Mouse (Mus musculus): ENCODE data around the gene Bcs1l.

Bcs1l gene

GRCm38 (mm10) chr1:74587773-74588445, at the start of gene Bcs1l, which contains the start of gene Zfp142:
Bcs1l (plus strand) TSS chr1:74588289.
Zfp142 (minus strand) TSS chr1:74588246.
- DNase-seq (ENCODE audit: low spot score in 2 of 2) = peak; percentile 85 to 97

GRCm38 (mm10) chr1:74538650-74539049, 49.4 kb upstream of the Bcs1l start:
- no peak for DNase-seq (ENCODE audit: low spot score in 2 of 2)

GRCm38 (mm10) chr1:74542451-74542961, 45.6 kb upstream of the Bcs1l start, which contains the start of gene Plcd4:
Plcd4 (plus strand) TSS chr1:74542888.
- DNase-seq (ENCODE audit: low spot score in 2 of 2) = no peak

GRCm38 (mm10) chr1:74544184-74544583, 43.9 kb upstream of the Bcs1l start, which contains the start of gene Usp37:
Usp37 (minus strand) TSS chr1:74544284.
- no peak for DNase-seq (ENCODE audit: low spot score in 2 of 2)

- no peak for DNase-seq (ENCODE audit: low spot score in 2 of 2)
Observed at GRCm38 (mm10) chr1:74559061-74559460, 29.0 kb upstream of the Bcs1l start.

- no peak for DNase-seq (ENCODE audit: low spot score in 2 of 2)
Observed at GRCm38 (mm10) chr1:74565834-74566233, 22.3 kb upstream of the Bcs1l start.

- no peak for DNase-seq (ENCODE audit: low spot score in 2 of 2)
Observed at GRCm38 (mm10) chr1:74569739-74570719, 18.1 kb upstream of the Bcs1l start.

GRCm38 (mm10) chr1:74582621-74583020, 5.5 kb upstream of the Bcs1l start:
- DNase-seq (ENCODE audit: low spot score in 2 of 2) = no peak

- DNase-seq (ENCODE audit: low spot score in 2 of 2) = no peak
Observed at GRCm38 (mm10) chr1:74584616-74585398, 3.3 kb upstream of the Bcs1l start.

GRCm38 (mm10) chr1:74587233-74587772, 786 bp upstream of the Bcs1l start:
- DNase-seq (ENCODE audit: low spot score in 2 of 2) = peak in 1 of 2 experiments; percentile 67

- no peak for DNase-seq (ENCODE audit: low spot score in 2 of 2)
Observed at GRCm38 (mm10) chr1:74594434-74594833, 6.3 kb downstream of the Bcs1l start.

- DNase-seq (ENCODE audit: low spot score in 2 of 2) = no peak
Observed at GRCm38 (mm10) chr1:74600501-74601266, 12.6 kb downstream of the Bcs1l start.

GRCm38 (mm10) chr1:74601267-74601962, 13.3 kb downstream of the Bcs1l start, which contains the start of the genes Rnf25 and Stk36:
Rnf25 (minus strand) TSS chr1:74601397.
Stk36 (plus strand) TSS chr1:74601445.
- peak; percentile 67 to 73 for DNase-seq (ENCODE audit: low spot score in 2 of 2)

GRCm38 (mm10) chr1:74624183-74624582, 36.1 kb downstream of the Bcs1l start:
- no peak for DNase-seq (ENCODE audit: low spot score in 2 of 2)

- DNase-seq (ENCODE audit: low spot score in 2 of 2) = no peak
Observed at GRCm38 (mm10) chr1:74626076-74626475, 38.0 kb downstream of the Bcs1l start.

GRCm38 (mm10) chr1:74628001-74628400, 39.9 kb downstream of the Bcs1l start:
- DNase-seq (ENCODE audit: low spot score in 2 of 2) = no peak

- no peak for DNase-seq (ENCODE audit: low spot score in 2 of 2)
Observed at GRCm38 (mm10) chr1:74632734-74633133, 44.6 kb downstream of the Bcs1l start.
